Mouse (Mus musculus) retina, postnatal 7 days (tissue): Measurements from ENCODE around the gene Tmem28.

Experiments
- DNase-seq: peaks from one replicate; pipeline ENCODE4 v3.0.0-alpha.2; 2012; ENCODE audit warnings: low read depth, low spot score

Gene Tmem28

DNA sequence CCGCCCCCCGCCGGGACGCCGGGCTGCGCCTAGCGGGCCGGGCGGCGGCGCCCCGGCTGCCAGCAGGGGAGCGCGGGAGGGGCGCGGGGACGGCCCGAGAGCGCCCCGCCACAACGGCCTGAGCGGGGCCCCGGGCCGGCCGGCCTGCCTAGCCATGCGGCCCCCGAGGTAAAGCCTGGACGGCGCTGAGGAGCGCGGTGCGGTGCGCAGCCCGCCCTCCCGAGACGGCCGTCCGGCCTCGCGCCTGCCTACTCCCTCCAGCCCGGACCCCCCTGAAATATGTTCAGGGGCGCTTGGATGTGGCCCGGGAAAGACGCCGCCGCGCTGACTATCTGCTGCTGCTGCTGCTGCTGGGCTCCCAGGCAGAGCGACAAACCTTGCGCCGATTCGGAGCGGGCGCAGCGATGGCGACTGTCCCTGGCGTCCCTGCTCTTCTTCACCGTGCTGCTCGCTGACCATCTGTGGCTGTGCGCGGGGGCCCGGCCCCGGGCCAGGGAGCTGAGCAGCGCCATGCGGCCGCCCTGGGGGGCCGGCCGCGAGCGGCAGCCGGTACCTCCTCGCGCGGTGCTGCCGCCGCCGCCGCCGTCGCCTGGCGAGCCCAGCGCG is at the start of gene Tmem28:
Tmem28 (plus strand) TSS at position 232 of the 606 bp plus-strand sequence.
- no peak for DNase-seq

DNA sequence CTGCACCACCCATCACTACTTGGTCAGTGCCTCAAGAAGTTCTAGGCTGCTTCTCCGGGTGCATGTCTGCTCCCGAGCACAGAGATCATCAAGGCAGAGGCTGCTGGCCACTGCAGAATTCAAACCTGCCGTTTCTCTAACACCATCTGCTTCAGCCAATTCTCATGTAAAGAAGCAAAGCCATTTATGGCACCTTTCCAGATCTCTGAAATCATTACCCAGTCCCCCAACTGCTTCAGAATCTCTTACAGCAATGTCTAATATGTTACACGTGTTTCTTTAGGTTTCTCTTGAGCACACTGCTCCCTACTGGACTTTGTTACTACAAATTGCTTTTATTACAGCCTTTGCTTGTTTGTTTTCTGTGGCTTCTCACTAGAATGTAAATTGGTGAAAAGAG is 40.5 kb upstream of the Tmem28 start:
- no peak for DNase-seq

DNA sequence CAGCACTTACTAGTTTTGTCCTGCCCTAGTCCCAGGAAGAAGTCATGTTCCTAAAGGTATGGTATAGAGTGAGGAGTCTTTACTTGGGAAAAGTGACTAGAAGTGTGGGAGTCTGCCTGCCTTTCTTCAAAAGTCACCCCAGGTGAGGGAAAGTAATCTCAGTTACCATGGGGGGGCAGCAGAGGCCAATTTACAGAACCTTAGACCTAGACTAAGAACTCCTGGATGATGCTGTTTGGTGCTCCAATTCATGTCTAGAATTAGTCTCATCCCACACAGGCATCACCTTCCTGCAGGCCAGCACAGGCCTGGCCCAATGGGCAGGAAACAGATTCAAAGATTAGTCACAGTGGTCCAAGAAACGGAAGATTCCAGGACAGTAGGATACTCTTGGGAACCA is 12.4 kb upstream of the Tmem28 start:
- no peak for DNase-seq

DNA sequence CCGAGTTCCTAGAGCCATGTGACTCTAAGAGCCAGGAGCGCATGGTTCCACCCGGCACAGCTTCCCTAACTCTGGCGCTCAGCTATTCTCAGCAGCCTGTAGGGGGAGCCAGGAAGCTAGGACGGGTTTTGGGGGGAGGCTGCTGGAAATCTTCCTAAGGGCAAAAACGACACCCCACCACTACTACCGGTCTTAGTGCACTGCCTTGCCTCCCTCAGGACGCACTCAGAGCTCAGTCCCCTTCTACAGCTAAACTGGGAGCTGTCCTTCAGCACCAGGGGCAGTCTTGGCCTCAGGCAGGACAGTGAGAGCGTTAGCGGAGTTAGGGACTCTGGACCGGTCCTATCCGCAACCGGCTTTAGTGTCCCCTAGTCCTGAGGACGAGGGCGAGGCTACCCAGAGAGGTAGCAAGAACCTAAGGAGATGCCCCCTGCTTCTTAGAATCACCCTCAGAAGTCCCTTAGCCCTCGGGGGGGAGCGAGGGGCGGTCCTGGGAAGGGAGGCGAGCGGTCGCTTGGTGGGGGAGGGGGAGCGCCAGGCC is 1.4 kb upstream of the Tmem28 start:
- DNase-seq, result peak; percentile 38

DNA sequence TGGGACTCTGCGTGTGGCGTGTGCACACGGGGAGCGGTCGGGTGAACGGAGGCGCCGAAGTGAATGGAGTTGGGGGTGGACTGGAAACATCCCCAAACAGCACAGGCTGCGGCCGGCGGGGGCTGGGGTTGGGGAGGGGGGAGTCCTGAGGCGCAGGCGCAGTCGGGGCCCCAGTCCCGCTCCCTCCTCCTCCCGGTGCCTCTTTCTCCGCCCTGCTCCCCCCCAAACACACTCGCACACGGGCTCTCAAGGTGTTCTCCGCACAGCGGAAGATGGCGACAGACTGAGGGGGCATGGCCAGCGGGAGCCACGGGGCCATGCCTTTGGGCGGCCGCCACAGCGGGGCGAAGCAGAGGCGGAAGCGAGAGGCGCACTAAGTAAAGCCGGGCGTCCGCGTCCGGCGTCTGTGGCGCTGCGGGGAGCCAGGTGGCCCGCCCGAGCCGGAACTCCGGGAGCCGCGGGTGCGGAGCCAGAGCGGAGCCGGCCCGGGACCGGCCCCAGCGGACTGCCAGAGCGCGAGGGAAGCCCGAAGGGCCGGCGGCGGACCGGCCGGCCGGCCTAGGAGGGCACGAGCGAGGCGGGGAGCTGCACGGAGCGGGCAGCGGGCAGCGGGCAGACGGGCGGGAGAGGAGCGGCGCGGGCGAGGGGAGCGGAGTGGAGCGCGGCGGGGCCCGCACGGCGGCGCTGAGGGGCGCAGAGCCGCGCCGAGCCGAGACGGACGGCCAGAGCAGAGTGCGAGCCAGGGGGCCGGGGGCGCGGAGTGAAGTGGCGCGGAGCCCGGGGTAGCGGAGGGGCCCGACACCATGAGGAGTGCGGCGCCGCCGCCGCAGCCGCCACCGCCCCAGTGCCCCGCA is 658 bp upstream of the Tmem28 start:
- DNase-seq, result peak; percentile 29

DNA sequence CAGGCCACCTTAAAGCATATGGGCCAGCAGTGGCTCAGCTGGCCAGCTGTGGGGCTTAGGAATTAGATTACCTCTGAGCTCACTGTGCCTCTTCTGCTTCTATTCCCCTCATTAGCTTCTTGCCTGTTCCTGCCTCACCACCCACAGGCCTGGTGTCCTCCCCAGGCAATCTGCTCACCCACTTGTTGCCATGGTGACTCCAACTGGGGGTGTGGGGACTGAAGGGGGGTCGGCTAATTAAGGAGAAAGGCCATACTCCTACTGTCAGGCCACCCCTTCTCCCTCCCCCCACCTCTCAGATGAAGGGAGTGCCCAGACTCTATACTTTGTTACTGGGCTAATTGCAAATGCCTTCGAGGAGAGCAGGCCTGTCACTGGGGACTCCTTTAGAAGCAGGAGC is 21.3 kb downstream of the Tmem28 start:
- no peak for DNase-seq

DNA sequence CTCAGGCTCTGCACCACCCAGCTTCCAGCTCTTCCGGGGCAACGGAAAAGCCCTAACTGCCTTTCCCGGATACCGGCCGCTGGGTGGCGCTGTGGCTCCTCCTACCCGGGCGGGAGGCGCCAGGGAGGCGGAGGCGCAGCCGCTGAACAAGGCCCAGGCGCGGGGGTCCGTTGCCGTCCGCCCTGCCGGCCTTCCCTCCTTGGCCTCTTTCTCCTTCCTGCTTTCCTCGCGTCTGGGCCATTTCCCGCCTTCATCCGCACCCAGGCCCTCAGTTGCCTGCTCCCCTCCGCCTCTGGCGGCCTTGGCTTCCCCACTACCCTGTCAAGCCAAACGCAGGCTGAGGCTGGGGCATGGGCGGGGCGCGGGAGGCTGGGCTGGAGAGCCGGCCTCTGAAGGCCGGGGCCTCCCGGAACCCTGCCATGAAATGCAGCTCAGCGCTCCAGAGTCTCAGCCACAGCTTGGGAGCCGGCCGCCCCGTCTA is 32.5 kb downstream of the Tmem28 start:
- peak; percentile 13 for DNase-seq

DNA sequence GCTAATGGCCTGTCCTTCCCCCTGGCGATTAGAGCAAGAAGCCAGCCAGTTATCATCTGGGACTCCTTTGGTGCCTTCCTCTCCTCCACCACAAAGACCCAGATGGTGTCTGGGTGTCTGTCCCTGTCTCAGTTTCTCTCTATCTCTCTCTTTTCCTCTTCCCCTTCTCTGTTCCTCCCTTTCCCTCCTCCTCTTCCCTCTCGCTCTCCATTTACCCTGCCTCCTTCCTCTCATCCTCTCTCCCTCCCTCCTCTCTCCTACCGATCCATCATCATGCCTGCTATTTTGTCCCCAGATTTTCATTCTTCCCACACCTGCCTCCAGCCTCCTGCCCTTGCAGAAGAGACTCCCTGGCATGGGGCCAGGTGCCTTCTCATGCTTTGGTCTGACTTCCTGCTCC is 33.0 kb downstream of the Tmem28 start:
- no peak for DNase-seq

DNA sequence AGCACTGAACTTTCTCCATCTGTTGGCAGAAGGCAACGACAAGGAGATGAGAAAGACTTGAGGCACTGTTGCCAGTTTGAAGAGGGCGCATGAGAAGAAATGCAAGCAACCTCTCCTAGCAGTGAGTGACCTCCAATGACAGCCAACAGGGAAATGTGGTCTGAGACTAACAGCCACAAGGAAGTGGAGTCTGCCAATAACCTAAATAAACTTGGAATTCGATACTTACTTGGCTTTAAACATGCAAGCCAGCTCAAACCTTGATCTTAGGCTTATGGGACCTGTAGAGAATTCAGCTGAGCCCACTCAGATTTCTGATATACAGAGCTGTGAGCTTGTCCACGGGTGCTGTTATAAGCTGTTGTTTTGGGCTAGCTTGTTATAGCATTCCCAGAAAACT is 51.4 kb downstream of the Tmem28 start:
- DNase-seq, result no peak

DNA sequence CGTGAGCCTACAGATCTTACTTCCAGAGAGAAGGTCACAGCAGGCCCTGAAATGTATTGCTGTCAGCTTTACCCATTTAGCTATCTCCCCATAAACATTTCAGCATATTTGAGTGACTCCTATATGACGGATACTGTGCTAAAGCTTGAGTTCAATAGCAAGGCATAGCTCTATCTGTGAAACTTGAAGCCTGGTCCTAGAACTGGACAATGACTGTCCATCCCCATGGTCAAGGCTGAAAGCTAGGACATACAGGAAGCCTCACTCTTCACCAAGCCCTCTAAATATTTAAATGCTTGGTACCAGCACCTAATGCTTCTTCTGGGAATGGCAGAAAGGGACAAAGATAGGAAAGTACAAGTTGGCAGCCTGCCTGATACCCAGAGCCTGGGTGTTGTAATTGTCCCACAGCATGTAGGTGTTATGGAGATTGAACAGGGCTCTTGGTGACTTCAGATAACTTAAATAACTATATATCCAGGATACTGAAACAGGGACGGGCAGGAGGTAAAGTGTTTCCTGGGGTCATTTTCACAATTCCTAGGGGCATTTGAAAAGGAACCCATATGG is 51.9 kb downstream of the Tmem28 start:
- no peak for DNase-seq

DNA sequence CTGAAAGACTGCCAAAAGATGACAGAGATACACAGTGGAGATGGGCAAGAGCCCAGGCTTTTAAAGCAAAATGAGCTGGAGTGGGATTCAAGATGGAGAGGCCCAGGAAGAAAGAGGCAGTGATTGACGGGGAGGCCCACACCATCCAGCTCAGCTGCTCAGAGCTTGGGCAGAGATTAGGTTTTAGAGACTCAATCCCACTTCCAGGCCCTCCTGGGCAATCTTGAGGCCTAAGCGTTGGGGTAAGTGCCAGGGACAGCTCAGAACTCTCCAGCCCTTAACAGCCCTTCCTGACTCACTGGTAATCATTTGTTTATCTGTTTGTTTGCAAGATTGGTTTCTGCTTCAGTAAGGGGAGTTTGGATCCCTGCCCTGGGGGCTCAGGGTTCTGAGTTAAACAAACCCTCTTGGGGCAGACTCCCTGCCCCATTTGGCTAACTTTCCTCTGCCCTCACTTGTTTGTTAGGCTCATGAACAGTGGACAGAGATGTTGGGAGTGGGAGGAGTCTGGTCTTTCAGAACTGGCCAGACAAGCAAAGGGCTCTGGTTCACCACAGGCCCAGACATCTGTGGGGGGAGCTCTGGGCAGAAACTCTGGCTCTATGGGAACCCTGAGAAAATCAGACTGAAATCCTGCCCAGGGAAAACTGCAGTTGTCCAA is 52.6 kb downstream of the Tmem28 start:
- no peak for DNase-seq

DNA sequence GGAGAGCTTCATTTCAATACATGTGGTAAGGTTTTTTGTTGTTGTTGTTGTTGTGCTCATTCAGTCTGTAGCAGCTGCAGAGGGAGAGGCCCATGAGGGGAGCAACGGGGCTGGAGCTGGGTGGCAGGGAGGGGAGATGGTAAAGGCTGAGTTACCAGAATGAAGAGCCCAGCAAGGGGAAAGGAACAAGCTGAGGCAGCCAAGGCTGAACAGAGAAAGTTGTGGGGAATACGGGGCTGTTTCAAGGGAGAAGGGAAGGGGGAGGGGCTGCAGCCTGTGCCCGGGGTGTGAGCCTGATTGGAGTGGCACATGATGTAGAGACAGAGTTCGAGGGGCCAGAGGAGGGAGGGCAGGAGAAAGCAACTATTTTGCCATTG is 53.1 kb downstream of the Tmem28 start:
- DNase-seq, result no peak

DNA sequence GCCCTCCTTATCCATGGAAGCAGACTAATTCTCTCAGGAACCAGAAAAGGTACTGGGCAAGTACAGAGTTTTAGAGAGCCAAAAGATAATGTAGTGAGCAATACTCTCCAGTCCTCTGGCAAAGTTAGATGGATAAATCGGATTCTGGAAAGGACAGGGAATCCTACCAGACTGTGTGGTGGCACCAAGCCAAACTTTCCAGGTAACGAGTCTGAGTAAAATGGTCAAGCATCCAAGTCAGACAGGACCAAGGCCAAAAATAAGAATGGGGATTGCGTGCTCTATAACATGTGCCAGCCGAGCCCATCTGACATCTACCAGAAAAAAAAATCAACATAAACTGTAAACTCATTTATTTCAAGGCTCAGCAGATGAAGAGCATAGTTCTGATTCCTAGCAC is 56.0 kb downstream of the Tmem28 start:
- DNase-seq, result no peak

DNA sequence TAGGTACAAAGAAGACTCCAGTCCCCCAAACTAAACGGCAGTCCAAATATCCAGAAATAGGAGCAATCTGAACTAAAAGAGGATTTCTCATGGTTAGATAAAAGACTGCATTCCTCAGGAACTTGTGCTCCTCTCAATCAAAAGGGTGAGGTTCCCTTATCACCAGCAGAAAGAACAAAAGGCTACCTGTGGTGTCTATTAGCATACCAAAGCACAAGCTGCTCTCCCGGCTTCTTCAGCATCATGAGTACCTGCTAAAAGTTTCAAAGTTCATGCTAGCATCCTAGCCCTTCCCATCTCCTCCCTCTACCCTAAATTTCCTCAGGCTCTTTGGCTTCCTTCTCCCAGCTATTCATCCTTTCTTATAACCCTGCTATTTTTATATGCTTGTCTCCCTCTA is 62.6 kb downstream of the Tmem28 start:
- no peak for DNase-seq
